Mouse (Mus musculus): ENCODE data around the gene Gjd2. TPM values are rescaled to one million over a fixed set of nuclear protein-coding genes. Genes with fewer than 3 reads are reported as not detected.

Gjd2 gene
- total and polyA plus RNA-seq, 3 experiments, result not detected

DNA sequence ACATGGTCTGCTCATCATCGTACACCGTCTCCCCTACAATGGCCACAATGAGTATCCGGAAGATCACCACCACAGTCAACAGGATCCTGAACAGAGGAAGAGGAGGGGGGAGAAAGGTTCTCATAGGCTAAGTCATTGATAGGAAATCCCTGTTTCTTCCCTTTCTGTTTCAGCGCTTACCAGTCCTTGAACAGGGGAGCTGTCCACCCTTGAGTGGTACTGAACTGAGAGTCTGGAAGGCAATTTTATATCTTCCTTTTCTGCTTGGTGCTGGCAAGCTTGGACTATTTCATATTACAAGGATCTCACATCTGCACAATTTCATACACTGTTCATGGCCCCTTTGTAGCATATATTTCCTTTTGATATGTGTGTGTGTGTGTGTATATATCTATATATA lies 1.6 kb downstream of the Gjd2 start:
- Histone ChIP-seq H3K27ac (no peak overlapping the region), H3K36me3 (ENCODE audit: control insufficient read depth, insufficient read depth, low read length) (no peaks in the 10 kb centered on the region), H3K79me2 (replicated peaks; ENCODE audit: control insufficient read depth, insufficient read depth, low read length) (no peaks in the 10 kb centered on the region), H3K27me3 (ENCODE audit: control insufficient read depth, insufficient read depth, low read length) (peaks cover 6% of the 10 kb centered on the region), H3K9ac (ENCODE audit: low read depth, low read length) (no peak overlapping the region), H3K4me1 (ENCODE audit: control insufficient read depth, insufficient read depth, low read length) (no peaks in the 10 kb centered on the region), H3K4me3 (no peak overlapping the region)
- whole genome bisulfite sequencing, result 36% methylated on average over 4 of the region's 4 CpGs
- intact Hi-C loops (cut with DNase I), result no loop called here
- no peak for DNase-seq
- TF ChIP-seq EP300 (IDR thresholded peaks at IDR 0.05; ENCODE audit: insufficient read depth, low read depth, low read length) (no peak), POLR2A (IDR thresholded peaks at IDR 0.05; ENCODE audit: insufficient read depth, low read depth, low read length) (no peak), CTCF (IDR thresholded peaks at IDR 0.05) (no peak)

DNA sequence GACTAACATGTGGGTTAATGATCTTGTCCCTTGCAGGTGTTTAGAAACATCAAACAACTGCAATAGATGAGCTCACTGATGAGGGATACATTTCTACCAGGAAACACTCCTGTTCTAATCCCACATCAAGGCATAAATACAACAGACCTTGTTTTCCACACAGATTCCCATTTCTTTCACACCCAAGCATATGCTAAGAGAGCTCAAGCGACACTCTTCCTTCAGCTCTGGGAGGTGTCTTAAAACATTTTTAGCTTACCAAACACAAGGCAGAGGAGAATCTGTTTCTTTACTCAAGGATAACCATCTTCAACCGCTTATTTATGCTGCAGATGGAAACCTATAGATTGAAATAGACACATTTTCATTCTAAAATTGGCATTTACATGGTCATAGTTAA lies 5.1 kb downstream of the Gjd2 start:
- Histone ChIP-seq H3K27ac (no peak overlapping the region), H3K36me3 (ENCODE audit: control insufficient read depth, insufficient read depth, low read length) (no peaks in the 10 kb centered on the region), H3K4me3 (no peak overlapping the region), H3K4me1 (ENCODE audit: control insufficient read depth, insufficient read depth, low read length) (no peaks in the 10 kb centered on the region), H3K27me3 (ENCODE audit: control insufficient read depth, insufficient read depth, low read length) (peaks cover 2% of the 10 kb centered on the region), H3K9ac (ENCODE audit: low read depth, low read length) (no peak overlapping the region), H3K79me2 (replicated peaks; ENCODE audit: control insufficient read depth, insufficient read depth, low read length) (no peaks in the 10 kb centered on the region)
- DNase-seq, result no peak
- TF ChIP-seq POLR2A (IDR thresholded peaks at IDR 0.05; ENCODE audit: insufficient read depth, low read depth, low read length) (no peak), EP300 (IDR thresholded peaks at IDR 0.05; ENCODE audit: insufficient read depth, low read depth, low read length) (no peak), CTCF (IDR thresholded peaks at IDR 0.05) (no peak)
- intact Hi-C loops (cut with DNase I), result no loop called here
- WGBS, result 71% methylated on average over 2 of the region's 2 CpGs

DNA sequence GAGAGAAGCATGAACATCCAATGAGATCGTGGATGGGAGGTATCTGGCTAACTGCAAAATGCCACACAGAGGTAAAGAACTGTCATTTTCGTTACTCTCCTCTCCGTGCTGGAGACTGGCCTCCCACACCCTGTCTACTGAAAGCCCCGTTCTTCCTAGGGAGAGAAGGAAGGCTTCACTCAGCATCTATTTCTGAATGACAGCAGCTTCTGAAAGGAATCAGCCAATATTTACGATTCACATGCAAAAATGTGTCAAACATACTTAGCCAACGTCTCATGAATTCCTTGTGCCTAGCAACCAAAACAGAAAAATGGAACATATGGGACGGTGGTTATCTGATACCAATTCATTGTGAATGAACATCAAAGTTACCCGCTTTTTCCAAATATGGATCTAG lies 15.9 kb downstream of the Gjd2 start:
- no peak overlapping the region for H3K4me3 ChIP-seq
- WGBS, result 44% methylated on average over 8 of the region's 8 CpGs
- TF ChIP-seq EP300 (IDR thresholded peaks at IDR 0.05; ENCODE audit: insufficient read depth, low read depth, low read length) (no peak), CTCF (IDR thresholded peaks at IDR 0.05) (no peak), POLR2A (IDR thresholded peaks at IDR 0.05; ENCODE audit: insufficient read depth, low read depth, low read length) (no peak)
- intact Hi-C loops (cut with DNase I), result no loop called here
- no peaks in the 10 kb centered on the region for H3K27me3 ChIP-seq (ENCODE audit: control insufficient read depth, insufficient read depth, low read length)
- H3K27ac ChIP-seq, result no peak overlapping the region
- H3K79me2 ChIP-seq (replicated peaks; ENCODE audit: control insufficient read depth, insufficient read depth, low read length), result no peaks in the 10 kb centered on the region
- DNase-seq, result no peak
- no peak overlapping the region for H3K9ac ChIP-seq (ENCODE audit: low read depth, low read length)
- no peaks in the 10 kb centered on the region for H3K4me1 ChIP-seq (ENCODE audit: control insufficient read depth, insufficient read depth, low read length)
- no peaks in the 10 kb centered on the region for H3K36me3 ChIP-seq (ENCODE audit: control insufficient read depth, insufficient read depth, low read length)

DNA sequence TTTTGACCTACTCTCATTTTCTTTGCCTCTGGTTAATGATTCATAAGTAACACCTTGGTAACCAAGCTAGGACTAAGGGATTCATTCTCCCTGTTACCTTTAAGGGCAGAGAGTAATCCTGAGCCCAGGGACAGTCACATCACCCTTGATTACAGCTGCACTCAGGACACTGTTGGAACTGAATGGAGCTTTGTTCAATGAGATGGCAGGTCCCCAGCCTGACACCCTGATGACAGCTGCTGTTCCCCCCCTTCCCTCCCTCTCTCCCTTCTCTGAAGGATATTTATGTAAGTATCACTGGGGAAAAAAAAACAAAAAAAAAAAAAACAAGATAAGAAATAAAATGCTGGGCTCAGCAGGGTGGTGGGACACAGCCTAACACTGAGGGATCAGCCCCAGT lies 16.5 kb downstream of the Gjd2 start:
- H3K9ac ChIP-seq (ENCODE audit: low read depth, low read length), result no peak overlapping the region
- H3K79me2 ChIP-seq (replicated peaks; ENCODE audit: control insufficient read depth, insufficient read depth, low read length), result no peaks in the 10 kb centered on the region
- no peak overlapping the region for H3K4me3 ChIP-seq
- intact Hi-C loops (cut with DNase I), result no loop called here
- no peak overlapping the region for H3K27ac ChIP-seq
- TF ChIP-seq EP300 (IDR thresholded peaks at IDR 0.05; ENCODE audit: insufficient read depth, low read depth, low read length), result no peak
- TF ChIP-seq CTCF (IDR thresholded peaks at IDR 0.05), result no peak
- no peak for TF ChIP-seq POLR2A (IDR thresholded peaks at IDR 0.05; ENCODE audit: insufficient read depth, low read depth, low read length)
- H3K27me3 ChIP-seq (ENCODE audit: control insufficient read depth, insufficient read depth, low read length), result no peaks in the 10 kb centered on the region
- no peaks in the 10 kb centered on the region for H3K4me1 ChIP-seq (ENCODE audit: control insufficient read depth, insufficient read depth, low read length)
- H3K36me3 ChIP-seq (ENCODE audit: control insufficient read depth, insufficient read depth, low read length), result no peaks in the 10 kb centered on the region
- no peak for DNase-seq

DNA sequence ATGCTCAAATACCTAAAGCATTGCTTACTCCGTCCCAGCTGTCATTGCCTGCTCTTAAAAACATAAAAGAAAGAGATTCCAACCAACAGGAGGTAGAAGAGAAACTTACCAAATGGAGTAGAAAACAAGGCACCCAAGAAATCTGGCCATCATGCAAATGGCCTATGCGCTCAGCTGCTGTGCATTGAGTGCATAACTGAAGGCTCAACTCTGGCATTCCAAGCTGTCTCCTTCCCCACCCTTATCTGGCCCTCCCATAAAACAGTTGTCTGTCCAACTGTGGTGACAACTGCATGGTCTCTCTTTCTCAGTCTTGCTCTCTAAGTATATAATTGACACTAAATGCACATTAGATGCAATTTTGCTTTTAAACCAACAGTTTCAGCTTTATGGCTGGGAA lies 28.5 kb downstream of the Gjd2 start:
- H3K4me1 ChIP-seq (ENCODE audit: control insufficient read depth, insufficient read depth, low read length), result no peaks in the 10 kb centered on the region; the same call in 1 of the 2 replicates
- WGBS, result 83% methylated on average over 2 of the region's 2 CpGs
- H3K27ac ChIP-seq, result no peak overlapping the region
- no peaks in the 10 kb centered on the region for H3K79me2 ChIP-seq (replicated peaks; ENCODE audit: control insufficient read depth, insufficient read depth, low read length)
- TF ChIP-seq POLR2A (IDR thresholded peaks at IDR 0.05; ENCODE audit: insufficient read depth, low read depth, low read length) (no peak), CTCF (IDR thresholded peaks at IDR 0.05) (no peak), EP300 (IDR thresholded peaks at IDR 0.05; ENCODE audit: insufficient read depth, low read depth, low read length) (no peak)
- H3K27me3 ChIP-seq (ENCODE audit: control insufficient read depth, insufficient read depth, low read length), result no peaks in the 10 kb centered on the region
- H3K4me3 ChIP-seq, result no peak overlapping the region
- H3K9ac ChIP-seq (ENCODE audit: low read depth, low read length), result no peak overlapping the region
- H3K36me3 ChIP-seq (ENCODE audit: control insufficient read depth, insufficient read depth, low read length), result no peaks in the 10 kb centered on the region
- intact Hi-C loops (cut with DNase I), result no loop called here
- DNase-seq, result no peak

DNA sequence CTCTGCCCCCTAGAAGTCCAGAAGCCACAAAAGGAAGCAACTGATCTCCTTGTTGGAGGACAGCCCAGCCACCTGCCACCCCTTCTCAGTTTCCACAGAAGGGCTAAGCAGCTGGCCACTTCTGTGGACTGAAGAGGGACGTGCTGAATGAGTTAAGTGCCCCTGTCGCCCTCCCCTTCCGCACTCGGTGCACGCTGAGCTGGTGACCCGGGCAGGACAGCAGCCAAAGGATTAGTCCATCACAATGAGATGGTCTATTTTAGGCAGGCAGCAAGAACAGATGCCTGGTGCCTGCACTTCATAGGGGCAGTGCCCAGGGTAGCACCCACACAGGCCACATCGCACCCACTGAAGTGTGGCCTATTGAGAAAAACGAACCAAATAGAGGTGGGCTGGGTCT lies 32.8 kb downstream of the Gjd2 start:
- no peak overlapping the region; the same call in 1 of the 2 replicates for H3K9ac ChIP-seq (ENCODE audit: low read depth, low read length)
- WGBS, result 39% methylated on average over 8 of the region's 8 CpGs
- H3K4me1 ChIP-seq (ENCODE audit: control insufficient read depth, insufficient read depth, low read length), result no peaks in the 10 kb centered on the region; the same call in none of the 2 replicates
- H3K4me3 ChIP-seq, result no peak overlapping the region
- peak; percentile 57 to 82 for DNase-seq
- intact Hi-C loops (cut with DNase I), result loop anchor here (2.0 kb wide), 1 partner anchor 70 kb away; no protein-coding TSS in a partner anchor
- H3K27me3 ChIP-seq (ENCODE audit: control insufficient read depth, insufficient read depth, low read length), result no peaks in the 10 kb centered on the region
- no peaks in the 10 kb centered on the region for H3K36me3 ChIP-seq (ENCODE audit: control insufficient read depth, insufficient read depth, low read length)
- peak overlapping the region; percentile 86 for H3K27ac ChIP-seq
- H3K79me2 ChIP-seq (replicated peaks; ENCODE audit: control insufficient read depth, insufficient read depth, low read length), result no peaks in the 10 kb centered on the region
- peak; percentile 73; the same call in 1 of the 2 replicates for TF ChIP-seq EP300 (IDR thresholded peaks at IDR 0.05; ENCODE audit: insufficient read depth, low read depth, low read length)
- TF ChIP-seq POLR2A (IDR thresholded peaks at IDR 0.05; ENCODE audit: insufficient read depth, low read depth, low read length), result peak; percentile 82
- no peak for TF ChIP-seq CTCF (IDR thresholded peaks at IDR 0.05)
